Mouse (Mus musculus) midbrain, postnatal 0 days (tissue): ENCODE data around the gene Maml3. TPM values are rescaled to one million over a fixed set of nuclear protein-coding genes. Genes with fewer than 3 reads are reported as not detected.

Source experiments
- ATAC-seq: fragments of 200-750 bp; cut with Nextera tagmentation; 2 replicates; pipeline ENCODE4 v1.8.0; 2017; ENCODE audit warnings: moderate number of reproducible peaks, mild to moderate bottlenecking, moderate TSS enrichment, moderate library complexity; ENCODE audit not compliant: low FRiP score
- DNase-seq: peaks from one replicate; pipeline ENCODE4 v3.0.0-alpha.2; 2015; ENCODE audit warnings: low spot score
- H3K27ac ChIP-seq: fragments of 300-500 bp; sonication (generic); 2 replicates; pipeline ENCODE4 v1.5.1; 2014; ENCODE audit warnings: low read depth, mild to moderate bottlenecking, low read length, mixed read lengths
- H3K27me3 ChIP-seq: fragments of 300-500 bp; sonication (generic); 2 replicates; pipeline ENCODE4 v1.6.1; 2014; ENCODE audit warnings: low read length, control low read depth, mixed read lengths; ENCODE audit not compliant: insufficient read depth
- H3K36me3 ChIP-seq: fragments of 300-500 bp; sonication (generic); 2 replicates; pipeline ENCODE4 v1.6.1; 2014; ENCODE audit warnings: low read length, control low read depth, mixed read lengths; ENCODE audit not compliant: insufficient read depth
- H3K4me1 ChIP-seq: fragments of 300-500 bp; sonication (generic); 2 replicates; pipeline ENCODE4 v1.6.1; 2014; ENCODE audit warnings: mild to moderate bottlenecking, control low read depth, antibody characterized with exemption, low read length, mixed read lengths; ENCODE audit not compliant: insufficient read depth
- H3K4me2 ChIP-seq: fragments of 300-500 bp; sonication (generic); 2 replicates; pipeline ENCODE4 v1.6.1; 2014; ENCODE audit warnings: low read depth, mild to moderate bottlenecking, low read length, mixed read lengths; ENCODE audit not compliant: poor library complexity, severe bottlenecking
- H3K4me3 ChIP-seq: fragments of 300-500 bp; sonication (generic); 2 replicates; pipeline ENCODE4 v1.5.1; 2014; ENCODE audit warnings: low read depth, mild to moderate bottlenecking, low read length, moderate library complexity
- H3K9ac ChIP-seq: fragments of 300-500 bp; sonication (generic); replicated peaks from 2 replicates; pipeline ENCODE4 v1.6.1; 2014; ENCODE audit warnings: mild to moderate bottlenecking, low read length, moderate library complexity, mixed read lengths; ENCODE audit not compliant: poor library complexity, severe bottlenecking
- H3K9me3 ChIP-seq: fragments of 300-500 bp; sonication (generic); 2 replicates; pipeline ENCODE4 v1.6.1; 2016; ENCODE audit warnings: low read length, control low read depth
- CTCF ChIP-seq: IDR thresholded peaks from 2 replicates; pipeline ENCODE4 v1.5.1; 2016; ENCODE audit warnings: antibody characterized with exemption, mild to moderate bottlenecking
- WGBS: fragments of 180-500 bp; shearing (Covaris S2); extraction: QIAGEN DNeasy Blood & Tissue Kit; methylation state at CpG from one replicate; pipeline ENCODE4 v1.1.7; 2014; 5-methylcytosine and 5-hydroxymethylcytosine counted together
- polyA plus RNA-seq: library from polyadenylated mRNA; unstranded; fragments of >200 nt; fragmentation: Nextera tagmentation; extraction: Ambion mirVana; gene quantifications from 2 replicates; pipeline ENCODE4 v1.2.1, GENCODE M21; 2015
- total RNA-seq: library from RNA; depleted of rRNA; stranded (reverse); fragments of >200 nt; gene quantifications from 2 replicates; pipeline ENCODE4 v1.2.3, GENCODE M21; 2014; rRNA removed

Maml3 gene
- total RNA-seq, result 17.8 and 20.2 TPM in 2 replicates
- 3.4 and 3.9 TPM in 2 replicates for polyA plus RNA-seq

- Histone ChIP-seq H3K27me3 (no peaks in the 10 kb centered on the region), H3K9me3 (no peaks in the 10 kb centered on the region), H3K36me3 (no peaks in the 10 kb centered on the region), H3K4me2 (peak within 1 kb of the TSS; percentile 90), H3K9ac (peak within 1 kb of the TSS; percentile 83), H3K4me3 (peak within 1 kb of the TSS; percentile 63), H3K27ac (peak within 1 kb of the TSS; percentile 95), H3K4me1 (no peaks in the 10 kb centered on the region; the same call in 1 of the 2 replicates)
- ATAC-seq (peak; percentile 21), DNase-seq (peak; percentile 95)
- no peak for TF ChIP-seq CTCF
- WGBS, result under 1% methylated on average over 38 of the region's 49 CpGs
Observed at GRCm38 (mm10) chr3:52104636-52105151, at the start of gene Maml3. Gene Maml3 (minus strand): TSS chr3:52105076.

GRCm38 (mm10) chr3:52151155-52151554, 46.3 kb upstream of the Maml3 start:
- WGBS, result 72% methylated on average over 3 of the region's 3 CpGs
- no peak overlapping the region for H3K27ac ChIP-seq

GRCm38 (mm10) chr3:52148301-52148700, 43.4 kb upstream of the Maml3 start:
- H3K27ac ChIP-seq, result no peak overlapping the region
- no peak overlapping the region for H3K4me2 ChIP-seq
- H3K36me3 ChIP-seq, result no peaks in the 10 kb centered on the region
- no peak overlapping the region for H3K9ac ChIP-seq
- H3K27me3 ChIP-seq, result no peaks in the 10 kb centered on the region
- ATAC-seq (no peak), DNase-seq (no peak)
- no peak overlapping the region for H3K4me3 ChIP-seq
- whole genome bisulfite sequencing, result 52% methylated on average over 4 of the region's 4 CpGs
- H3K9me3 ChIP-seq, result no peaks in the 10 kb centered on the region
- no peak for TF ChIP-seq CTCF
- H3K4me1 ChIP-seq, result no peaks in the 10 kb centered on the region

More at GRCm38 (mm10) chr3:52151155-52151554, 46.3 kb upstream of the Maml3 start:
- ATAC-seq (no peak), DNase-seq (no peak)
- H3K9ac ChIP-seq, result no peak overlapping the region
- no peaks in the 10 kb centered on the region for H3K27me3 ChIP-seq
- no peak overlapping the region for H3K4me3 ChIP-seq
- no peaks in the 10 kb centered on the region for H3K9me3 ChIP-seq
- no peak overlapping the region for H3K4me2 ChIP-seq
- TF ChIP-seq CTCF, result no peak
- H3K4me1 ChIP-seq, result no peaks in the 10 kb centered on the region
- H3K36me3 ChIP-seq, result no peaks in the 10 kb centered on the region

- H3K36me3 ChIP-seq, result no peaks in the 10 kb centered on the region
- DNase-seq, result no peak
- ATAC-seq, result no peak
- no peaks in the 10 kb centered on the region for H3K4me1 ChIP-seq
- H3K4me3 ChIP-seq, result no peak overlapping the region
- no peak overlapping the region for H3K9ac ChIP-seq
- no peak overlapping the region for H3K27ac ChIP-seq
- no peak overlapping the region for H3K4me2 ChIP-seq
- TF ChIP-seq CTCF, result no peak
- WGBS, result 87% methylated on average over 12 of the region's 12 CpGs
- H3K9me3 ChIP-seq, result no peaks in the 10 kb centered on the region
- H3K27me3 ChIP-seq, result no peaks in the 10 kb centered on the region
Observed at GRCm38 (mm10) chr3:52144776-52145460, 40.0 kb upstream of the Maml3 start.

- no peak overlapping the region for H3K4me2 ChIP-seq
- no peak for TF ChIP-seq CTCF
- DNase-seq, result no peak
- H3K27ac ChIP-seq, result no peak overlapping the region
- no peaks in the 10 kb centered on the region for H3K4me1 ChIP-seq
- 78% methylated on average over 7 of the region's 7 CpGs for WGBS
- no peaks in the 10 kb centered on the region for H3K9me3 ChIP-seq
- no peaks in the 10 kb centered on the region for H3K36me3 ChIP-seq
- H3K4me3 ChIP-seq, result no peak overlapping the region
- no peak for ATAC-seq
- no peak overlapping the region for H3K9ac ChIP-seq
- H3K27me3 ChIP-seq, result no peaks in the 10 kb centered on the region
Observed at GRCm38 (mm10) chr3:52143017-52143416, 38.1 kb upstream of the Maml3 start.

GRCm38 (mm10) chr3:52140162-52140561, 35.3 kb upstream of the Maml3 start:
- TF ChIP-seq CTCF, result no peak
- no peak overlapping the region for H3K9ac ChIP-seq
- no peaks in the 10 kb centered on the region for H3K4me1 ChIP-seq
- ATAC-seq, result no peak
- H3K27me3 ChIP-seq, result no peaks in the 10 kb centered on the region
- H3K27ac ChIP-seq, result no peak overlapping the region
- H3K36me3 ChIP-seq, result no peaks in the 10 kb centered on the region
- peak; percentile 48 for DNase-seq
- no peaks in the 10 kb centered on the region for H3K9me3 ChIP-seq
- no peak overlapping the region for H3K4me3 ChIP-seq
- 53% methylated on average over 16 of the region's 16 CpGs for WGBS
- no peak overlapping the region for H3K4me2 ChIP-seq
